Mouse (Mus musculus) E14TG2a.4 (cell line): ENCODE data around the gene Mast4.

Source experiments
- CTCF ChIP-seq: conservative IDR thresholded peaks from 2 replicates; pipeline ENCODE4 v1.5.1; 2014; ENCODE audit warnings: low read length
- NANOG ChIP-seq: IDR thresholded peaks from 2 replicates; pipeline ENCODE4 v1.6.1; 2014; ENCODE audit warnings: borderline replicate concordance, low read length, mixed read lengths

DNA sequence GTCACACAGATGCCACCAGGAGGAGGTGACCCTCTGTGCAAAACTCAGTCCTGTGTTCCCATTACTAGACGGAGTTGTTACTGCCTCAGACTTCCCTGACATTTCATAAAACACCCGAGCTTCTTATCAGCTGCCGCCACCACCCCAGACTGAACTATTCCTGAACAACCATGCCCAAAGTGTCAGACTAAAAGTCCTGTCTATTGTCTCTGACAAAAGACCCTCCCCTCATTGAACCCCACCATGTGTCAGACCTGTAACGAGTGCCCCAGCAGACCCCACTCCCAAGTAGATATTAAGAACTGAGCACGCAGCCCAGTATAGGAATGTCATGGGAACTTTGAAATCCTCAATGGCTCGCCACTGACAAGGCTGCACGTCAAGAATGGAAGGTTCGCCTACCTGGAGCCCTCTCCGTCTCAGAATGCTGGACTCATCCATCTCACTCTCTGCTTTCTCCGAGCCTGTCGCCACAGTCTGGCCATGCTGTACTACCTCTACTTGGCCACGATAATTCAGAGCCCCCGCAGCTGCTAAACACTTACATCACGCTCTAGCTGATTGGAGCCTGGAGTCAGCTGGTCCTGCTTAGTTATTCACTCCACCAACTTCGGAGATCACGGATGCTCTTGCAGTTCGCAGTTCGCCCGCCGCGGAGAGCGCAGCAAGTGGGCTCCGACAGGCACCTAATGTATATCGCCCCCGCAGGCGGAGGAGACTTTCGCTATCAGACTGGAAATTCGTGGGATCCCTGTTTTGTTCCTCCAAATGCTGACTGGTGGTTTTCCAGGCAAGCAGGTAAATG lies 237.7 kb downstream of the Mast4 start:
- TF ChIP-seq CTCF (no peak), NANOG (no peak)
